Mouse (Mus musculus): ENCODE measurements around the gene Kif21b. TPM values are rescaled to one million over a fixed set of nuclear protein-coding genes. Genes with fewer than 3 reads are reported as not detected.

Kif21b gene
- polyA plus RNA-seq, 1 experiment from 2014 or later, result 7.3 TPM

DNA sequence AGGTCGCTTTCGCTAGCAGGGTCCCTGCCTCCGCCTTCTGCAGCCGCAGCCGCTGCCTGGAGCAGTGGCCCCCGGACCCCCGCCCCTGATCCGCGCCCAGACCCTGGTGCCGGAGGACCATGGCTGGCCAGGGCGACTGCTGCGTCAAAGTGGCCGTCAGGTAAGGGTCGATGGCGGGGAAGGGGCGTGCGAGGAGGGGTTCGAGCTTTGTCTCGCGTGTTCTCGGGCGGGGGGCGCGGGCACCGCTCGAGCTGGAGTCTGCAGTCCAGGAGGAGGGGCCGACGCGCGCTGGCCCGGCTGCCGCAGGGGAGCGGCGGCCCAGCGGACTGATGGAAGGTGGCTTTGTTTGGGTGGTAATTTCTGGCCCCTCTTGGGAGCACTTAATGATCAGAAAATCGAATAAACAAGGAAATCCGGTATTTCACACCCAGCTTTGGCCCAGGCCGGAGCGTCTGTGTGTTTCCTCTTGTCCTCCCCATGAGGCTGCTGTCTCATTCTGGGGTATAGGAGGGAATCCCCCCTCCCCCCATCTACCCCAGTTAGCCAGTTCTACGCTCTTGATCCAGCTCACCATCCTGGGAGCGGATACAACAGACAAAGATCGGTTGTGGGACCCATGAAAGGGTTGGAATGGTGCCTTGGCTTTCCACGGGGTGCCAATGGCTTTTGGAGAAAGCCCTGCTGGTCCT lies 558 bp downstream of the Kif21b start:
- under 1% methylated on average over 43 of the region's 43 CpGs for WGBS
- Histone ChIP-seq H3K4me1 (peaks cover 87% of the 10 kb centered on the region), H3K9me3 (no peaks in the 10 kb centered on the region), H3K27ac (replicated peaks) (peak overlapping the region; percentile 86), H3K27me3 (replicated peaks; ENCODE audit: low read depth, poor library complexity, severe bottlenecking) (peaks cover 48% of the 10 kb centered on the region), H3K4me3 (peak overlapping the region; percentile 72), H3K36me3 (replicated peaks) (no peaks in the 10 kb centered on the region)
- DNase-seq (ENCODE audit: low spot score), result peak; percentile 83

DNA sequence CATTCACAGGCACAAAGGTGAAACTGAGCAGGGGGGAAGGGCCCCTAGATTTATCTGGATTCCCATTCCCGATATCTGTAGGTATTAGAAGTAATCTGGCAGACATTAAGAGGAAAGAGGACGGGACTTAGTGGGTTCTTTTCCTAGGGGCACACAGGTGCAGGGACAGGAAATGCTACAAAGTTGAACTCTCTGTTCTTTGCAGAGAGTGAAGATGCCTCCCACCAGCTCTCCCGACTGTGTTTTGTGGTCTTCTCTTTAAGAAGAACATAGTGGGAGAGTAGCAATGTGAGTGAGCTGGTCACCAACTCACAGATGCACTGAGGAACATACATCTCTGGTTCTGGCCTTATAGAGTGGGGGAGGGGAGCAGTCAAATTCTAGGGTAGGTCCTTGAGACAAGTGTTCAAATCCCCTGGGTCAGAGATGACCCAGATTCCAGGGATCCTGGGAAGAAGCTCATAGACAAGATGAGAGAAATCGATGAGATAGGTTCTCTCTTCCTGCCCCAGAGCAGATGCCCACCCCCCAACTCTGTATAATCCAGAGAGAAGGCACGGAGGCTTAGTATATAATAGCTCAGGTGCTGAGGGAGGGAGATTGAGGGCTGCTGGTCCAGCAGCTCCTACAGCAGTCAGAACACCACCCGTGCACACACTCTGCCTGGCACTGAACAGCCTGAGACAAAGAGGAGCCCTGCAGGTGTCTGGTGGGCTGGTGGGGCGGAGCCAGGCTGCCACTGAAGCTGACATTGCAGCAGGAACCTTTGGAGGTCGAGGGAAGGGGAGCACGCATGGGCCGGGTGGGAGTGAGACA lies 1.4 kb downstream of the Kif21b start:
- 31% methylated on average over 10 of the region's 10 CpGs for WGBS
- Histone ChIP-seq H3K4me1 (peaks cover 96% of the 10 kb centered on the region), H3K27ac (replicated peaks) (peak overlapping the region; percentile 86), H3K27me3 (replicated peaks; ENCODE audit: low read depth, poor library complexity, severe bottlenecking) (peaks cover 48% of the 10 kb centered on the region), H3K9me3 (no peaks in the 10 kb centered on the region), H3K4me3 (peak overlapping the region; percentile 72), H3K36me3 (replicated peaks) (no peaks in the 10 kb centered on the region)
- DNase-seq (ENCODE audit: low spot score), result peak; percentile 30

DNA sequence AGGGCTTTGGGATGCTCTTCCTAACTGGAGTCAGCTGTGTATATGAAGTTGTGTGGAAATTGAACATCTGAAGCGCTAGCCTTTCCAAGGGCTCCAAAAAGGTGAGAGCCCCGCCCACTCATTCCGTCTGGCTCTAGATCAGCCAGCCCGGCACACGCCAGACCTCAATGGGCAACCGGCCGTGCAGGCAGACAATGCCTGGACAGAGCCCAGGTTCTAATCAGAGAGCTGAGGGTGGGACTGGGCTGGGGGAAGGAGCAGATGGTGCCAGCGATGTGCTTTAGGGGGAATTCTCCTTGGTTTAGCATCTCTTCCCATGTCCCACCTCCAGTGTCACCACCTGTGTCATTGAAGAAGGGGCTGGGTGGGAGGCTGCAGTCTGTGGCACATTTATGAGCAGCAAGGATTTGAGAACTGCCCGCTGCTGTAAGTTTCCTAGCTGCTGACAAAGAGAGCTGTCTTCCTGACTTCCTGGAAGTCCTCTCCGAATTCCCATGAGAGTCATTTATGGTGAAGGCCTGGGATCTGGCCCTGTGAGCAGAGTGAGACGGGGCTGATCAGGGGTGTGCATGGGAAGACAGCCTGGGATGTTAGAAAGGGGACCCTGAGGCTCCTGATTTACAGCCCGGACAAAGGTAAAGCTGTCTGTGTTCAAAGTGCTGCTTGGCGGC lies 2.5 kb downstream of the Kif21b start:
- Histone ChIP-seq H3K4me3 (peak overlapping the region; percentile 72; the same call in 1 of the 2 replicates), H3K27me3 (replicated peaks; ENCODE audit: low read depth, poor library complexity, severe bottlenecking) (peaks cover 48% of the 10 kb centered on the region), H3K36me3 (replicated peaks) (no peaks in the 10 kb centered on the region), H3K4me1 (peaks cover 97% of the 10 kb centered on the region), H3K27ac (replicated peaks) (no peak overlapping the region), H3K9me3 (no peaks in the 10 kb centered on the region)
- DNase-seq (ENCODE audit: low spot score), result no peak
- 44% methylated on average over 13 of the region's 13 CpGs for WGBS

DNA sequence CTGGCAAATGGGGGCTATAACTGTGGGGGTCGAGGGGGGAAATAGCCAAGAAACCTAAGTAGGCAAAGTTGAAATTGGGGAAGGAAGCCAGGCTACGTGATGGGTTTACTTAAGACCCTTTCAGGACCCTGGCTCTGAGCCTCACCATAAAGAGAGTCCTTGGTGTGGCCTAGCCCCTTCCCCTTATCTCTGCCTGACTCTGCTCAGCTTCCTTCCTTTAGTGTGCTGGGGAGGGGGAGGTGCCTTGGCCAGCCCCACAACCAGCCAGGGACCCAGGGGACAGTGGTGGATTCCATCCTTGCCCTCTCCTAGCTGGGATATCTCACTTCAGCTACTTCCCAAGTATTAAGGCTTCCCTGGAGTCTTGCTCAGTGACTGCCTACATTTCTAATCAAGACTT lies 3.4 kb downstream of the Kif21b start:
- no peaks in the 10 kb centered on the region for H3K36me3 ChIP-seq (replicated peaks)
- WGBS, result 63% methylated on average over 2 of the region's 2 CpGs
- H3K27ac ChIP-seq (replicated peaks), result peak overlapping the region; percentile 48
- peaks cover 44% of the 10 kb centered on the region for H3K27me3 ChIP-seq (replicated peaks; ENCODE audit: low read depth, poor library complexity, severe bottlenecking)
- peak overlapping the region; percentile 72; the same call in 1 of the 2 replicates for H3K4me3 ChIP-seq
- H3K9me3 ChIP-seq, result no peaks in the 10 kb centered on the region
- peaks cover 97% of the 10 kb centered on the region for H3K4me1 ChIP-seq
- DNase-seq (ENCODE audit: low spot score), result no peak

DNA sequence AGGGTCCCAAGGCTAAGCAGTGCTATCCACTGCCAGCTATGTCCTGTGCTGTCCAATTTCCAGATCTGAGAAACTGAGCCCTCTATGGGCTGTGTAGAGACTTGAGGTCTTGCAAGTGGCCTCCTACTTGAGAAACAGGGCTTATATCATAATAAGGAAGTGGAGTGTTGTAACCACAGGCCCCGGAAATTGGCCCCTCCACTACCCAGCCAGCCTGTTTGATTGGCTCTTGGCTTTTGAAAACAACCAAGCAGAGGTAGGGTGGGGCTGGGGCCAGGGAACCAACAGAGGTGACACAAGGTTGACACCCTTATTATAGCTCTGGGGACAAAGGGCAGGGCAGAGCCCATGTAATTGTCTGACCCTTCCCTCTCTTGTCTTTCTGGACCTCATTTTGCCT lies 3.9 kb downstream of the Kif21b start:
- H3K4me1 ChIP-seq, result peaks cover 98% of the 10 kb centered on the region
- H3K27me3 ChIP-seq (replicated peaks; ENCODE audit: low read depth, poor library complexity, severe bottlenecking), result peaks cover 39% of the 10 kb centered on the region
- no peak overlapping the region for H3K4me3 ChIP-seq
- peak overlapping the region; percentile 48; the same call in 1 of the 2 replicates for H3K27ac ChIP-seq (replicated peaks)
- H3K9me3 ChIP-seq, result no peaks in the 10 kb centered on the region
- no peaks in the 10 kb centered on the region for H3K36me3 ChIP-seq (replicated peaks)
- 50% methylated on average over 1 of the region's 1 CpGs for whole genome bisulfite sequencing
- no peak for DNase-seq (ENCODE audit: low spot score)

- 58% methylated on average over 6 of the region's 6 CpGs for WGBS
- Histone ChIP-seq H3K27me3 (replicated peaks; ENCODE audit: low read depth, poor library complexity, severe bottlenecking) (peaks cover 33% of the 10 kb centered on the region), H3K4me3 (peak overlapping the region; percentile 11; the same call in 1 of the 2 replicates), H3K9me3 (no peaks in the 10 kb centered on the region), H3K36me3 (replicated peaks) (no peaks in the 10 kb centered on the region), H3K27ac (replicated peaks) (peak overlapping the region; percentile 72), H3K4me1 (peaks cover 98% of the 10 kb centered on the region)
- no peak for DNase-seq (ENCODE audit: low spot score)
These were observed 4.7 kb downstream of the Kif21b start for GRCm38 (mm10) chr1:136135777-136136444.

GRCm38 (mm10) chr1:136136547-136136946 lies 5.4 kb downstream of the Kif21b start:
- Histone ChIP-seq H3K4me3 (peak overlapping the region; percentile 11; the same call in 1 of the 2 replicates), H3K36me3 (replicated peaks) (no peaks in the 10 kb centered on the region), H3K9me3 (no peaks in the 10 kb centered on the region), H3K27me3 (replicated peaks; ENCODE audit: low read depth, poor library complexity, severe bottlenecking) (peaks cover 33% of the 10 kb centered on the region), H3K4me1 (peaks cover 99% of the 10 kb centered on the region), H3K27ac (replicated peaks) (peak overlapping the region; percentile 72)
- WGBS, result 24% methylated on average over 4 of the region's 4 CpGs
- DNase-seq (ENCODE audit: low spot score), result peak; percentile 58

DNA sequence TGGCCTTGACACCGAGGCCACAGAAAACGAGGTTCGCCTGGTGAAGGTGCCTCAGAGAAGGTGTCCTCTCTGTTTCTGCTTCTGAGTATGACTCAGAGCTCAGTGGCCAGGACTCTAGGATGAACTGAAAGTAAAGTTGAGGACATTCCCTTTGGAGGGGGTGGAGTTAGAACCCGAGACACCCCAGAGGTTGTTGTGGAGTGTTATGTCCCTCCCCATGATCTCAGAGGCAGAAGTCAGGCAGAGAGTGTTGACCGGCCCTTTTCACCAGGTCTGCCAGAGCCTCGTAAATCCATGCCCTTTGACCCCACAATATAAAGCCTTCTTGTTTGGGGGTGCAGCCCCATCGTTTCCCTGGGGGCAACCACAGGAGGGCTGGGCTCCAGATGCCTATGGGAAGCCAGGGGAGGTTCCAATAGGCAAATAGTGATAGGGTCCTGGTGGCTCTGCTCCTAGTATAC lies 5.9 kb downstream of the Kif21b start:
- no peak for DNase-seq (ENCODE audit: low spot score)
- peak overlapping the region; percentile 11; the same call in 1 of the 2 replicates for H3K4me3 ChIP-seq
- 21% methylated on average over 7 of the region's 7 CpGs for WGBS
- peak overlapping the region; percentile 72 for H3K27ac ChIP-seq (replicated peaks)
- H3K36me3 ChIP-seq (replicated peaks), result no peaks in the 10 kb centered on the region
- peaks cover 33% of the 10 kb centered on the region for H3K27me3 ChIP-seq (replicated peaks; ENCODE audit: low read depth, poor library complexity, severe bottlenecking)
- H3K9me3 ChIP-seq, result no peaks in the 10 kb centered on the region
- peaks cover 100% of the 10 kb centered on the region for H3K4me1 ChIP-seq

DNA sequence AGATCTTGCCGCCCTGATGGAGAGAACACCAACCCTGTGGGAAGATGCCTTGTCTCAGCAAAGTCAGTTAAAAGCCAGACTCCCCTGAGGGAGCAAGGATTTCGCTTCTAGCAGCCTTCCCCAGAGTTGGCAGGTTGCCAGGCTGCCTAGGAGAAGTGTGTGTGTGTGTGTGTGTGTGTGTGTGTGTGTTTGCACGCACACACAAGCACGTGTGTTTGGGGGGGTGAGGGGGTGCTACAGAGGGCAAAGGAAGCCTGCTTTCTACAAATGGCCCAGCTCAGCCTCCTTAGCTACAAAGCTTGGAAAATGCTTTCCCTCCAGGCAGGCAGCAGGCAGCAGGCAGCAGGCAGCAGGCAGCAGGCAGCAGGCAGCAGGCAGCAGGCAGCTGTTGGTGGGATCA lies 6.4 kb downstream of the Kif21b start:
- peak; percentile 63 for DNase-seq (ENCODE audit: low spot score)
- Histone ChIP-seq H3K27ac (replicated peaks) (peak overlapping the region; percentile 72), H3K4me3 (peak overlapping the region; percentile 26; the same call in 1 of the 2 replicates), H3K36me3 (replicated peaks) (no peaks in the 10 kb centered on the region), H3K27me3 (replicated peaks; ENCODE audit: low read depth, poor library complexity, severe bottlenecking) (peaks cover 29% of the 10 kb centered on the region), H3K9me3 (no peaks in the 10 kb centered on the region), H3K4me1 (peaks cover 100% of the 10 kb centered on the region)
- WGBS, result 11% methylated on average over 4 of the region's 4 CpGs

- H3K4me1 ChIP-seq, result peaks cover 100% of the 10 kb centered on the region
- DNase-seq (ENCODE audit: low spot score), result no peak
These were observed 7.1 kb downstream of the Kif21b start for GRCm38 (mm10) chr1:136138191-136138830.

DNA sequence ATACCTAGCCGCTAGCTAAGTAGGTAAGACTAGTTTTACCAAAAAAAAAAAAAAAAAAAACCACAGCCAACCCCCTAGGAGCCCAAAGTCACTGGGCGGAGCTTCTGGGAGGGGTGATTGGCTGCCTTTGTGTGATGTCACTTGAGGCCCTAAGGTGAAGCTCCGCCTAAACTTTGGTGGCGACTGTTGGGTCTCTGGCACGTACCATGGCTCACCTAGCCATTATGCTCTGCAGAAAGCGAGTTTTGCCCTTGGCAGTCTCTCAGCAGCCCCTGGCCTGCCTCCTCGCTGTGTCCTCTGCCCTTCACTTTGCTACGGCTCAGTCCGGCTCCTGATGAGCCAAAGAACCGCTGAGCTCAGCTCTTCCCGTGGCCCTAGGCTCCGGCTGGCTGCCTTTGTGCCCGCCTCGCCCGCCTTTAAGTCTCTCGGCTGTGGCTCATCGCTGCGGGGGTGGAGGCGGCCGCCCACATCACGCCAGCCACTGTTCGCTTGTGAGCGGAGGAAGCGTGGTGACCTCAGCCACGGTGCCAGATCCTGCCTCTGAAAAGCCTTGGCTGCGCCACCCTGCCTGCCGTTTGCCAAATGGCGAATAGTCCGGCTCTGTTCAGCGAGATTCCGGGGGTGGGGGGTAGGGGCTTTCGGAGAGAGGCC lies 8.9 kb downstream of the Kif21b start:
- peaks cover 8% of the 10 kb centered on the region for H3K36me3 ChIP-seq (replicated peaks)
- H3K9me3 ChIP-seq, result no peaks in the 10 kb centered on the region
- H3K27ac ChIP-seq (replicated peaks), result peak overlapping the region; percentile 96
- peak overlapping the region; percentile 76 for H3K4me3 ChIP-seq
- peak; percentile 84 for DNase-seq (ENCODE audit: low spot score)
- peaks cover 3% of the 10 kb centered on the region; the same call in 1 of the 2 replicates for H3K27me3 ChIP-seq (replicated peaks; ENCODE audit: low read depth, poor library complexity, severe bottlenecking)
- peaks cover 98% of the 10 kb centered on the region for H3K4me1 ChIP-seq
- under 1% methylated on average over 32 of the region's 32 CpGs for WGBS

More at GRCm38 (mm10) chr1:136138191-136138830, 7.1 kb downstream of the Kif21b start:
- Histone ChIP-seq H3K4me3 (no peak overlapping the region), H3K36me3 (replicated peaks) (no peaks in the 10 kb centered on the region), H3K9me3 (no peaks in the 10 kb centered on the region), H3K27ac (replicated peaks) (peak overlapping the region; percentile 72), H3K27me3 (replicated peaks; ENCODE audit: low read depth, poor library complexity, severe bottlenecking) (peaks cover 21% of the 10 kb centered on the region)
- 32% methylated on average over 10 of the region's 10 CpGs for WGBS
